Mouse (Mus musculus): ENCODE measurements at regions not wholly inside any gene's neighbourhood (a gene's known extent, or its start where the extent isn't known, plus 50 kb on each side); places are given as distances from the start of the nearest gene placed in this dataset.
A peak's percentile ranks its signal among the peaks of the same experiment; 100 is the strongest.

DNA sequence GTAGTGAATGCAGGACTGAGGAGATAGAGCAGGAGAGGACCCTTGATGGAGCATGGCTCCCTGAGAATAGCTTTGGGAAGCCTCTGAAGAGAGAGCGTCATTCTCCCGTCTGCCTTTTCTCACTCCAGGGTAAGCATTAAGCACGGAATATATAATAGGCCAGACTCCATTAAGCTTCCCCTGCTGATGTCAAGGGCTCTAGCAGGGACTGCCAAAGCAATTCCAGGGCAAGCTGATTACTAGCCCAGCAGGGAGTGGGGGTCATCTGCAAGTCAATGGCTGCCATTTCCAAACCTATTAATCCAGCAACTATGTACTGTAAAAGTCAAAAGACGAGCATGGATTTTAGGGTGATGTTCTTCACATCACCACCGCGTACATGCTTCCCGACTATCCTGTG, 111.2 kb upstream of the Arl4c start:
- no peak for DNase-seq

- DNase-seq: no peak
Measured at GRCm38 (mm10) chr1:88816376-88816945, 114.4 kb upstream of the Arl4c start.

- no peak for DNase-seq
Measured at GRCm38 (mm10) chr1:88825215-88825614, 123.2 kb upstream of the Arl4c start.

- no peak for DNase-seq
Measured at GRCm38 (mm10) chr1:88838661-88839274, 136.7 kb upstream of the Arl4c start.

- DNase-seq: peak; percentile 20 to 27
Measured at GRCm38 (mm10) chr1:88839407-88839976, 137.5 kb upstream of the Arl4c start.

GRCm38 (mm10) chr1:88839977-88840628, 138.1 kb upstream of the Arl4c start:
- DNase-seq: peak; percentile 28 to 31

GRCm38 (mm10) chr1:88840991-88841592, 139.1 kb upstream of the Arl4c start:
- no peak for DNase-seq

GRCm38 (mm10) chr1:88847333-88848091, 145.5 kb upstream of the Arl4c start:
- peak; percentile 41 to 53 for DNase-seq

DNA sequence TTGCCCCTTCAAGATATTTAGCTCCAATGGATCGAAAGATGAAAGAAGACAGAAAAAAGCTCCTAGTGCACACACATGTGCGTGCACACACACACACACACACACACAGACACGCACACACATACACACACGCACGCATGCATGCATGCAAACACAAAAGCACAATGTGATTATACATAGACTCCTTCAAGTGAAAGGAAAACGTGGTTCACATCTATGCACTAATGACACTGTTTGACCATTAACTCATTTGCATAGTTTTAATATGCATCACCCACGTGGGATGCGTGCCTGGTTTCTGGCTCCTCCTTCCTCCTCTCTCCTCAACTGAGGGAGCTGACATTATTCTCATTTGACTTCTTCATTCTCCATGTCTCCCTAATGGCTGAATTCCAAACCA, 146.2 kb upstream of the Arl4c start:
- no peak for DNase-seq

DNA sequence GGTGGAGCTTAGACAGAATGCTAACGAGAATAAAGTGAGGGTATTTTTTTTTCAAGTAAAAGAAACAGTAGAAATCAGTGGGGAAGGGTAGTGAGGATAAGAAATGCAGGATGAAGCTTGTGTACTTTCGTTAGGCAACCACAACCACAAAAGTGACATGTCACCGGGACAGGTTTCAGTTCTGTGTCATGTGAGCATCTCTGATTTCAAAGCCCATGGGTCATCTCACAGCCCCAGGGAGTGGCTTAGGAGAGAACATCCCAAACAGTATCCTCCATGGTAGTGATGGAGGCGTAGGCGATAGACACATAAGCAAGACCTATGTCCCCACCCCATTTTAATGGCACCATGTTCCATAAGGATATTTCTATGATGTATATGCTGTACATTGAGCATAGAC, 147.4 kb upstream of the Arl4c start:
- no peak for DNase-seq

DNA sequence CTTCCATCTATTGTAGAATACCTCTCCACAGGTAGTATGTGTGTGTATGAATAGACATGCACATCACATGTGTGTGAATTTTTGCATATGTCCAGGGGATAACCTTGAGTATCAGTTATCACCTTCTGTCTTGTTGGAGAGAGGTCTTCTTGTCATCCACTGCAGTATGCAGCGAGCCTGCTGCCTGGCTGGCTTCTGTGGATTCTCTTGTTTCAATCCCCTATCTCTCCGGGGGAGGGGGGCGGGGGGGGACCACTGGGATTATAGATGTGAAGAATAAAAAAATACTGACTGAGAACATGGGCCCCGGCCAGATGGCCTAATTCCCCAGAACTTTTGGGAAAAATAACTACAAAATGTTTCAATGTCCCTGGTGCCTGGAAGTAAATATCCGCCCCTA, 149.9 kb upstream of the Arl4c start:
- DNase-seq: no peak

DNA sequence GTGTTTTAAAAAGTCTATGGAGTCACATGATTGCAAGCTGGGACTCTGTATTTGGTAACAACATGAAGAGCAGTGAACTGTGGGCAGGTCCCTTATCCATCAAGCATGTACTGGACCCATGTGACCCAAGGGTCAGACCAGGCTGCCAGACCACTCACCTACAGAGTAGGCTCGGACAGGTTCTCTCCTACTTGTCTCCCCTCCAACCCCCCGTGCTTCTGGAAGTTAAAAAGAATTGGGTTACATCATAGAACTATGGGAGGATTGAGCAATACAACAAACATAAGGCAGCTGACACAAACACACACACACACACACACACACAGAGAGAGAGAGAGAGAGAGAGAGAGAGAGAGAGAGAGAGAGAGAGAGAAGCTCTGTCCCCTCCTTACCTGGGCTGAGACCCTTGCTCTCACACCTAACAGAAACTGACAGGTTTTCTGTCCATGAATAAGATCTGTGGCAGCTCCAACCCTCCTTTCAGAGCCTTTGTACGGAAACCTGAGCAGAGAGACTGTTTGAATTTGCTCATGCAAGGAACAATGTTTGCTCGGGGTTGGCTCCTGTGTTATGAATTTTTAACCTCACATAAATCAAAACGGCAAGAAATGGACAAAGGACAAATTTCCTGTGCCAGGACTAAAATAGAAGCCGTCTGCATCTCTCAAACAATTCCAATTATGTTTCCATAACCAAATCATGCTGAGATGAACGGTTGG, 159.0 kb upstream of the Arl4c start:
- no peak for DNase-seq

DNA sequence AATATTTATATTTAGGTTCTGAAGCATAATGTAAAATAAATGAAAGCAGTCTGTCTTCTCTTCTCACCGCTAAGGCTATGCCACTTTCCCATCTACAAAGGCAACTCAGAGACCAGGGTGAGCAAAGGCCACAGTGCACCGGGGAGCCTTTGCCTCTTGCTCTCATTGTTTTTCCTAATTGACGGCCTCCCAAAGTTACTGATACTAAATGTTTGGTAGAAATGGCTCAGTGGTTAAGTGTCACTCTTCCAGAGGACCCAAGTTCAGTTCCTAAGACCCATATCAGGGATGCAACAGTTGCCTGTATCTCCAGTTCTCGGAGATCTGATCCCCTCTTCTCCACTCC, 159.5 kb upstream of the Arl4c start:
- DNase-seq: no peak

DNA sequence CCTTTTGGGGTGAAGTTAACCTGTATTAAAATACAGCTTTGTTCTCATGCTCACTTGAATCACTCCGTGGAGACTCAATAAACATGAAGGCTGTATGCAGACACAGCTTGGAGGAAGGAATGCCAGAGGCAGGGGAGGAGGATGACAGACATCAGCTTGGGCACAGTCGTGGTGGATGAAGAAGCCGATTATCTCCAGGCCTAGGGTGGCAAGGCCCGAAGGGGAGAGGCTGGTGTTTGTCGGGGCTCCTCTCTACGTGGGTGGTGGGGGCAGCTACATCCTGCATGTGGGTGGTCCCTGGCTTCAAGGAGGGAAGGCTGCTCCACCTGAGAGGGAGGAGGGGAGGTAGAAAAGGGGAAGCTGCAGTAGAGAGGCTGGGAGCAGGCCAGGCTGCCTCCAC, 163.4 kb upstream of the Arl4c start:
- DNase-seq: no peak

DNA sequence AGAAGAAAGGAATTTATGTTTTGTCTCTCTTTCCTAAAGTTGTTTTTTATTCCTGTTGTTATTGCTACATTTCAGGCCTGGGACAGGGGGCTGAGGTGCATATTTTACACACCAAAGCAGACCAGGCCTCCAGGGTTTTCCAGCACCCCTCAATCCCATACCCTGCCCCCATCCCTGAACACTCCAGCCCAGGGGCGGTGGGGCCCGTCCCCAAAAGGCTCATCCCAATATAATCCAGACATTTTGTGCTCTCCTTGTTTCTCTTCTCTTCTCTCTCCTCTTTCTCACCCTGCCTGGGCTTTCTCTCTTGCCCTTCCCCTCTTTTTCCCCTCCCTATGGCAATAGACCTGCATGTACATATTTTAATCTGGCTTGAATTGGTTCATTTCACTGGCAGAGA, 164.6 kb upstream of the Arl4c start:
- no peak for DNase-seq

GRCm38 (mm10) chr1:88867138-88867537, 165.1 kb upstream of the Arl4c start:
- DNase-seq: no peak

DNA sequence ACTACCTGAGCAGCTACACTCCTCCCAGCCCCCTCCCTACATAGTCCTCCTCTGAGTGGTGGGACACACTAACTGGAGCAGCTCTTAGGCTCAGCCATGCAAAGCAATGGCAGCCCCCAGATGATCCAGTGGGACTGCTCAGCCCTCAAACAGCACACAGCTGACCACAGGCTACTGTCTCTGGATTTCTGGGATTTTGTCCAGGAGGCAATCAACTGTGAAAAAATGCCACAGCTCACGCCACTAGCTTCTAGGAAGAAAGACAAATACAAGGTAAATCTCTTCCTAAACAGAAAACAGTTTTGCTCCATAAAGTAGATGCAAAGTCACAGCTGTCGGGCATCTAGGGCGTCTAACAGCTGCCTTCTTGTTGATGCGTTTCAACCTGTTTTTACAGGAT, 167.9 kb upstream of the Arl4c start:
- DNase-seq: peak; percentile 21 to 43

DNA sequence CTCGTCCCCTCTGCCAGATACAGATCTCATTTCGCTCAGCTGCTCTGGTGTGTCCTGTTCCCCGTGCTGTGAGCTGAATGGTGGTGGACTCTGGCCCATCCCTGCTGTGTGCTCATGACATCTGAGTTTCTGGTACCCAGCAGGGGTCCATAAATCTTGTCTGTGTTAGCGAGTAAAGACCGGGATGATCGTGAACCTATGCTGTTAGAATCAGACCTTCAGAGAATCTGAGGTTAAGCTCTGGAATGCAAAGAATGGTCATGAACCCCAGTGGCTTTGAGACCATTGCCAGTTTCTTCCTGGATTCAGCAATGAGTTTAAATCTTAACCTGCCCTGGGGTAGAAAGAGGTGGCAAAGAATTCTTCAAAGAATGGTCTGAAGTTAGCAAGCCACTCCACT, 173.3 kb upstream of the Arl4c start:
- no peak for DNase-seq

DNA sequence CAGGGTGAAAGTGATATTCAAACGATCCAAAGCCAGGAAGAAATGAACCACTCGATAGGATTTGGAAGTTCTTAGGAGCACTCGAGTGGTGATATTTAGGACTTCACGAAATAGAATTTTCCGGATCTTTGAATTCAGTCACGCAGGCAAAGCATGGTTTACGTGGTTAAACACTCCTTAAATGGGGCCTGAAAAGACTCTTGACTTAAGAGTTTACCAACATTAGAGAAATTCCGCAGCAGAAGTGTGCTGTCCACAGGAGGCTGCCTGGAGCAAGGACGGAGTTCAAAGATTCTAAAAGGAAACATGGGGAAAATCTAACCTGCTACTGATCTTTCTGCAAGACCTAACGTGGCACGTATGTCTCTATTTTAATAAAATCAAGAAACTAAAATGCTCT, 175.4 kb upstream of the Arl4c start:
- DNase-seq: no peak

DNA sequence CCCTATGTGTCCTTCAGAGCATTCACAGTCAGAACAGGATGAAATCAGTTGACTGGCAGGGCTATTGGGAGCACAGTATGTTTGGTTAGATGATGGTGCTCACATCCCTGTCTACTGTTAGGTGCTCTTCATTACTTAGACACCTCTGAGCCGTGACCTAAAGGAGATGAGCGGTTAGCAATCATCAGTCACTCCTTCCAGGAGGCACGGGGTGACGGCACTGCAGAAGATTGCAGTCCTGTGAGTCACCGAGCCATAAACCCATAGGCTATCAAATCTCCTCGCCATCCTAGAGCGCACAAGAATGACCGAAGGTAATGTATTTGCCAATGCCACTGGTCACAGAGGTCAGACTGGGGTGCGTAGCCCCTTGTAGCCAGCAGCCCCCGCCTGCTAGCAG, 176.8 kb upstream of the Arl4c start:
- no peak for DNase-seq

DNA sequence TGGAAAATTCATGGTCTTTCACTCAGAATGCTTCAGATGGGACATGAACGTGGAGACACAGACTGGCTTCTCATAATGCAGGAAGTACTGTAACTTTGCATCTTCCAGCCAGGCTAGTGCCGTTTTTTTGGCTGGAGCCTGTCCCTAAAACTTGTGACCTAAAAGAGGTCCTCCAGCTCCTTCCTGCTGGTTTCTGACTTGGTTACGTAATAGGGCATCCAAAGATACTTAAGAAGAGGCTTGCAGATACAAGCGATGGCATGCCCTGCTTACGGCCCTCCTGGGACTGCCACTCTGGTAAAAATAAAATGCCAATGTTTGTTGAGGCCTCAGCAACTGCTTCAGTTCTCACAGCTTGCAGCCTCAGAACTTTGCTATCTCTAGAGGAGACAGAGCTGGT, 177.3 kb upstream of the Arl4c start:
- DNase-seq: no peak

DNA sequence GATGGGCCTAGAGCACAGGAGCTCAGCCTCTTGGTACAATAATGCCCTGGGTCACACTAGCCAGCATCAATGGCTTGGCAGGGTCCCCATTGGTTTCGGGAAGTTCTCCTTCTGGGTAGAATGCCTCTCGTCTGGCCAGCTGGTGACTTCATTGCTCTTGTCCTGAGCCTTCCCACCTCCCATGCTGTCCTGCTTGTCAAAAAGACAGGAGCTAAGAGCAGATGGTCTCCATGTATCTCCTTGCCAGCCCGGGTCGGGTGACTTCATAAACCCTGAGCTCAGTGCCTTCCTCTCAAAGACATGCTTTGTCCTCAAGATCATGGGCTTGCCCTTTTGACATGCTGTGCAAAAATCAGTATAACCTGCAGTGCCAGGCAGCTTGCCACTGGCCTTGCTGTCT, 179.2 kb upstream of the Sh3bp4 start:
- DNase-seq: no peak

DNA sequence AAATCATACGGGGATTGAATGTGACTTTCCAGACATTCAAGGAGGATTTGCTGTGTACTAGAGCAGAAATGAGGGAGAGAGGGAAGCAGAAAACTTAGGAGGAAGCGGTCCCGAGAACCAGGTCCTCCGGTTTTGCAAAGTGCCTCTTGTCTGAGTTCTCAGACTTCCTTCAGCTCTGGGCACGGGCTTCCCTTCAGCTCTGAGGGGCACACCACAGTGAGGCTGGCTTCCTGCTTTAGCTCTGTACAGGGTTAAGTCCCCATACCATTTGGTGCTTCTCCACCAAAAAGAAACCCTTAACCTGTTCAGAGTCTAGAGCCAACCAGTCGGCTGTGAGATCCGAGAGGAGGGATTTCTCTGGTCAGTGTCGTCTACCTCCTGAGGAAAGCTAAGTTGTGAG, 167.8 kb upstream of the Sh3bp4 start:
- DNase-seq: no peak

Measured in cerebellum, postnatal 36 days (tissue).